Mouse (Mus musculus) right cerebral cortex, postnatal 25 days (tissue): ENCODE data around the gene Lrrc32.

Experiments
- DNase-seq: peaks from one replicate; pipeline ENCODE4 v3.0.0; 2022

The Lrrc32 gene

DNA sequence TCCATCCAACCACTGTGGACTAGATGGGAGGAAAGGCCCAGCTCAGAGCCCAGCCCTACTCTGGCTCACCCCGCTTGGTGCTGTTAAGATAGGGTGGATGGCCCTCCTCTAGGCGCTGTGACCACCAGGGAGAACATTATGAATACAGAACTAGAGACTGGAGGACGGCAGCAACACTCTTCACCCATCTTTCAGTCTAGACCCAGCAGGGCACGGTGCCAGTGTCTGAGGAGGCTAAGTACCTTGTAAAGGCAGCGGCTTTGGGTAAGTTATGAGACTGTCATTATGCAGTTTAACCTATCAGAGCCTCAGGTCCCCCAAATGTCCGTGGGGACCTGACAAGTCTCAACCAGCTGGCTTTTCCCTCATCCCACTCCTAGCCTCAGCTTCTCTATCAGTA lies at the start of gene Lrrc32:
Gene Lrrc32, plus strand, starts transcription at position 153 of the 400 bp plus-strand sequence.
- no peak for DNase-seq

DNA sequence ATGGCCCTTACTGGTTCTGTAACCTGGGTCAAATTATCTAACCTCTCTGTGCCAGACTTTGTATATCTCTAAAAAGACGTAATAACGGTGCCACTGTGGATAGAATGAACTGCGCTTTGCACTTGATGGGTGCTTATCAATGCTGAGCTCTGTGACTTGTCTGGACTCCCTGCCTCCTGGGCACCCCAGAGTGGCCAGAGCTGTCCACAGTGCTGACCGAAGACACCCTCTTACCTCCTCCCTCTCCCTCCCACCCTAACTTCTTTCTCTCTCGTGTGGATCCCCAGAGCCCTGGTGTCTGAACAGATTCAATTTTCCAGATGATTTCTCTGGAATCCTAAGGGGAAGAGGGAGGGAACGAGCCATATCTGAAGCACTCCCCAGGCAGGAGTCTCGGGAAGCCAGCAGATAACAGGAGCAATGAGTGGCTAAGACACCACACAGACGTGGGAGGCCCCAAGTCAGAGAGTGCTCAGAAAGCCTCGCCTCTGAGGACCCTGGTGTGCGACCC lies 49.1 kb upstream of the Lrrc32 start, which contains the start of gene Gucy2d:
Gene Gucy2d, plus strand, starts transcription at position 461 of the 511 bp plus-strand sequence.
- no peak for DNase-seq

- DNase-seq = no peak
Observed at GRCm38 (mm10) chr7:98446873-98447272, 42.2 kb upstream of the Lrrc32 start.

- no peak for DNase-seq
Observed at GRCm38 (mm10) chr7:98447585-98448308, 41.3 kb upstream of the Lrrc32 start.

DNA sequence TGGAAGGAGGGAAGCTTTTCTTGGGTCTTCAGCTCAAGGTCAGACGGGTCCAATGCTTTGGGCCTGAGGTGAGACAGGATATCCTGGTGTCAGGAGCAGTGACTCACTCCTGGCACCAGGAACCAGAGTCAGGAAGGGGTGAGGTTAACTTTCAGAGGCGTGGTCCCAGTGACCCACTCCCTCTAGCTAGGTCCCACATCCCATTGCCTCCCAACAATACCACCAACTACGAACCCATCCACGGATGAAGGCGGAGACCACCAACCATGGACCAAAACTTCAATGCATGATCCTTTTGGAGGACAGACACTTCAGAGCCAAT lies 40.8 kb upstream of the Lrrc32 start:
- no peak for DNase-seq

GRCm38 (mm10) chr7:98449696-98450095 lies 39.4 kb upstream of the Lrrc32 start:
- DNase-seq = no peak

DNA sequence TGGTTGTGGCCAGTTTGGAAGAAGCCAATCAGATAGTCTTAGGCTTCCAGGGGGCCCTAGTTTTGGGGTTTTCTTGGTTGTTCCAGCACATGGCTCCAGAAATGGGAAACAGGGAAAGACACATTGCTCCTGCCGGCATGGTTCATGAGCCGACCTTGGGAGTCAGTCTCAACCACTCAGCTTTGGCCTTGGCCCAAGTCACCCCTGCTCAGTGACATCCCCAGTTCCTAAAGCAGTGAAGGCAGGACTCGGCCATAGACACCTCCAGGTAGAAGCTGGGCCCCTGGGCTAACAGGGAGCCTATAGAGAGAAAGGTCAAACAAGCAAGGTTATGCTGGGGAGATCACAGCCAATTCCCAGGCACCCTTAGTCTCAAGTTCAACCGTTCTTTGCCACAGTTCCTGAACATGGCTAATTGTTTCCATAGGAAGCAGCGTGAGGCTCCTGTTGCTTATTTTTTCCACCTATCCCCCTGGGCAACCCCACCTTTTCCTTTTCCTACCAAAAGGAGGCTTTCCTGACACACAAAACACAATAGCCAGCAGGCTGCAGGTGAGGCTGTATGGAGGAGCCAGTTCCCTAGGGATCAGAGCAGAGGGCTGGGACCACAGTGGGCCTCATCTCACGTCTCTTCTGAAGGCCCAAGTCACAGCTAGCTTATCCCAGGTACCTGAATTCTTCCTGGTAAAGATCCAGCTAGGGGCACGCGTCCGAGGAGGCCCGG lies 34.5 kb upstream of the Lrrc32 start:
- DNase-seq = no peak

DNA sequence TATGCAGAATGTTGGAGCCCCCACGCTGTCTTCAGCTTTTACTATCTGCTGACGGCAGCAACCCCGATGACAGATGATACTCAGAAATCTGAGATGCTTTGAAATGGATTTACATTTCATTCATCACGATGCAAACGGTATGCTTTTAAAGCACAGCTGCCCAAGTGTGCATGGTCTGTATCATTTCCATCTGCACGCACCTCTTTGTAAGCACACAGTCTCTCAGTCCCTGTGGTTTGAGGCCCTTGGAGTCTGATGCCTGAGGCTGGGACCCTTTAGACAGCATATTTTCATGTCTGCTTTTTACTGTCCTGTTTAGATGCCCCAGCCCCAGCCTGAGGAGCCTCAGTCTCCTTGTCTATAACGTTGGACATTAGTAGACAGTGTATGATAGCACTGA lies 28.8 kb upstream of the Lrrc32 start:
- no peak for DNase-seq

DNA sequence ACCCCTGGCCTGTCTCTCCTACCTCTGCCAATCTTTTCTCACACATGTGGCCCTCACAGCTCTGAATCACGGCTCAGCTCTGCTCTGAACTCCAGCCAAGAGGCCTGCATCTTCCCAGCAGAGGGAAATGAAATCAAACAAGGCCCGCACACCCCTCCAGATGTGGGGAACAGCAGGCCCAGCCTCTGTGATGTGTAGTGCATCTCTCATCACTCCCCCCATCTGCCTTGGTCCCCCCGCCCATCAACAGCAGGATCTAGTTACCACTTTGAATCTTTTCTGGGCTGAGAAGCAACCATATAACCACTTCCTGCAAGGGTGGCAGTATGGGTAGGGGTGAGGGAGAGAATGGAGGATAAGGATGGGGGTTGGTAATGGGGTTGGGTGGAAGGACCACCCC lies 20.0 kb upstream of the Lrrc32 start:
- DNase-seq = no peak

DNA sequence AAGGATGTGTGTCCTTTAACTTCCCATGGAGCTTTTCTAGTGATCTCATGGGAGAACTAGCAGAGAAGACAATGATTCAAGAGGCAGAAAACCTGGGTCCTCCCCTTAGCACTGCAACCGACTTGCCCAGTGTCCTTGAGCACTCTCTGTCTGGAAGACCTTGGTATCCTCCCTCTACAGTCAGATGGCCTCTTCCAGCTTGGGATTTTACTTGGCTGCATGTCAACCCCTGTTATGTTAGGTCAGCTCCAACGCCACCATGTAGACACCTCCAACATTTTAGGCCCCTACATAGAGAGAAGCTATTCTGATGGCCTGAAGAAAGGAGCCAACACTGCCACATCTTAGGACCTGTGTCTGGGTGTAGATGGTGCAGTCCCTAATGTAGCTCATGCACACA lies 16.6 kb upstream of the Lrrc32 start:
- DNase-seq = no peak

GRCm38 (mm10) chr7:98474558-98474957 lies 14.5 kb upstream of the Lrrc32 start:
- no peak for DNase-seq

GRCm38 (mm10) chr7:98477153-98477552 lies 11.9 kb upstream of the Lrrc32 start:
- DNase-seq = no peak

GRCm38 (mm10) chr7:98480481-98480880 lies 8.6 kb upstream of the Lrrc32 start:
- no peak for DNase-seq

GRCm38 (mm10) chr7:98481066-98481734 lies 7.9 kb upstream of the Lrrc32 start:
- peak; percentile 62 for DNase-seq

DNA sequence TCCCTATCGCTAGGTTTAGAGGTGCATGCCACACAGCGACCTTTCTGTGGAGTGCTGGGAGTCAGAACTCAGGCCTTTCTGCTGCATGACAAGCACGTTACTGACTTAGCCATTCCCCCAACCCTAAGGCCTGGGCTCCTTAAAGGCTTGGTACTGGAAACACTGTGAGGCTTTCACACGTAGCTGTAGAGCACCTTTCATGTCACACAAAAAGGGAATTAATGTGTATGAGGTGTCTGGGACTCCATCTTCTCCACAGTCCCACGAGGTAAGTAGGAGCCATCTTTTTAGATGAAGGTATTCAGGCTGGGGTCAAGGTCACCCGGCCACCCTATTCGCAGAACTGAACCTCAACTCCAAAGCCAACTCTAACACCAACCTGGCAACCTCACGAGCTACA lies 7.2 kb upstream of the Lrrc32 start:
- no peak for DNase-seq

- DNase-seq = no peak
Observed at GRCm38 (mm10) chr7:98482551-98483267, 6.4 kb upstream of the Lrrc32 start.

- DNase-seq = no peak
Observed at GRCm38 (mm10) chr7:98483268-98483607, 5.8 kb upstream of the Lrrc32 start.

- no peak for DNase-seq
Observed at GRCm38 (mm10) chr7:98484878-98485277, 4.2 kb upstream of the Lrrc32 start.

GRCm38 (mm10) chr7:98485508-98485907 lies 3.6 kb upstream of the Lrrc32 start:
- no peak for DNase-seq

GRCm38 (mm10) chr7:98486471-98486917 lies 2.6 kb upstream of the Lrrc32 start:
- DNase-seq = no peak

DNA sequence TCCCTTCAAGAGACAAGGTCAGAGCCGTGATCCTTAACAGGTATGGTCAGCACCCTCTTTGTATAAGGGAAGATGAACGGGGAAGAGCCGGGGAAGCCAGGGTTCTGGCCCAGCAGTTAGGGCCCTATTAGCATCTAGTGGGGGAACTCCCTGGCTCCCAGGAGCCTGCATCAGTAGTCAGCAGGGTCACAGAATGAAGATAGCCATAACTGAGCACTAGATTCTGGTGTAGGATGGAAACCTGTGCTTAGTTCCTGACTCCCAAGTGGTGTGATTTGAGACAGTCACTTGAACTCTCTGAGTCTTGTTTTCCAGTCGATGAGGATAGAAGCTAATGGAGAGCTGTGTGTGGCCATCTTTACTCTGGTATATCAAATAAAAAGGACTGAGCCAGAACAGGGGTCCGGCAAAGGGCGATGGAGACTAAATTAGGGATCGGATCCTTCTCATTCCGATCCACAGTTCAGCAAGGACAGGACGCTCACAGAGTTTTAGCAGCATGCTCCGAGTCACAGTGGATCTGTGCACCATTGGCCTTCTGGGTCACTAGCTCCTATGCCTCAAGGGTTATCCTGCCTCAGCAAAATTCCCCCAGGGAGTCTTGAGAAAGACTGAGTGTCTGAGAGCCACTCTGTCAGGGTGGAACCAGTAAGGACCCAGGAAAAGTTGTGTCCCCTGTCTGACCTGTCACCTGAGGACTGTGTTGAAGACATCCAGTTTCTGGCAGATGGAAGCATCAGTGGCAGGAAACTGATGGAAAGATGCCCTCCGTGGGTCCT lies 1.7 kb upstream of the Lrrc32 start:
- DNase-seq = no peak

DNA sequence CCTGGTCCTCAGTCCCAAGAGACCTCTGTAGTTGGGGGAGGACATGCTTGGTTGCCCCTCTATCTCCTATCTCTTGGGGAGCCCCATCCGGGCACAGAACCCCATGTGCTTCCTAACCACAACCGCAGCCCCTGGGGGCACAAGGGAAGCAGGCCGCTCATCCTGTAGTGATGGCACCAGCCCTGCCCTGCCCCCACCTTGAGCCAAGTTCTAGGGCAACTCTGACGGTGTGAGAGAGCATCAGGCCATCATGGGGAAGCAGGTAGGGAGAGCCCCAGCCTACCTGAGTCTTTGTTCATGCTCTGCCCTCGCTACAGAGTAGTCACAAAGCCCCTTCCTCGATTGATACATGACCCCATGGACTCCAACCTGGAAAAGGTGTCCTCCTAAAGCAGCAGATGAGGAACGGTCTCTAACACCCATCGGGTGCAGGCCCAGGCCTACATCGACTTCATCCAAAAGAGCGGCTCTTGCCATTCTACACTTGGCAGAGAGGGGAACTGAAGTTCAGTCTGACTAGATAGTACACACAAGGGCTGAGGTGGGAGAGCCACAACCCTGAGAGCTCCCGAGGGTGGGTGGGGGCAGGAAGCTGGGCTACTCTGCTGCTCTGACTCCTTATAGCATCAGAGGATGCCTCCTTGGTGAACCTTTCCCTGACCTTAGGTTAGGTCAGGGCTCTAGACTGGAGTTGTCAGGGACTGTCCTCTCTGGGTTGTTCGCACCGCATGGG lies 519 bp upstream of the Lrrc32 start:
- DNase-seq = no peak
